Mouse (Mus musculus) CH12.LX (cell line): Measurements from ENCODE around the gene Yap1. TPM values are rescaled to one million over a fixed set of nuclear protein-coding genes. Genes with fewer than 3 reads are reported as not detected.

Experiments
- DNase-seq: peaks from one replicate; pipeline ENCODE4 v3.0.0-alpha.2; 2013; ENCODE audit errors: extremely low read depth
- H3K27ac ChIP-seq: 2 replicates; pipeline ENCODE4 v1.5.1; 2012; ENCODE audit warnings: low read depth, mild to moderate bottlenecking, control low read depth, moderate library complexity; ENCODE audit not compliant: insufficient read depth
- H3K27me3 ChIP-seq: replicated peaks from 2 replicates; pipeline ENCODE3; 2012; ENCODE audit warnings: inconsistent platforms
- H3K36me3 ChIP-seq, 2 experiments: replicated peaks in 1 of 2; 2 replicates each; pipeline versions ENCODE3 to v1.6.1; 2012; ENCODE audit warnings: inconsistent platforms in 1 of 2, low read length in 1 of 2, mild to moderate bottlenecking in 1 of 2, mixed read lengths in 1 of 2, moderate library complexity in 1 of 2; ENCODE audit not compliant: control insufficient read depth in 1 of 2, insufficient read depth in 1 of 2
- H3K4me1 ChIP-seq, 2 experiments: 2 replicates each; pipeline ENCODE4 v1.6.1; 2012; ENCODE audit warnings: inconsistent platforms in 1 of 2, moderate library complexity in 1 of 2; ENCODE audit not compliant: insufficient read depth in 2 of 2, control insufficient read depth in 1 of 2
- H3K4me2 ChIP-seq: 2 replicates; pipeline ENCODE4 v1.6.1; 2012; ENCODE audit warnings: low read depth, mild to moderate bottlenecking, control low read depth; ENCODE audit not compliant: poor library complexity, insufficient read depth, severe bottlenecking
- H3K4me3 ChIP-seq, 3 experiments: fragments of 150-350 bp in 1 of 3; sonication (generic) in 1 of 3; replicated peaks in 1 of 3; 2 replicates each; pipeline versions ENCODE3 to v1.5.1; 2011 to 2012; ENCODE audit warnings: low read depth in 2 of 3, low read length in 2 of 3, mild to moderate bottlenecking in 2 of 3, moderate library complexity in 2 of 3, control low read depth in 1 of 3, improper control_type of control experiment in 1 of 3, inconsistent platforms in 1 of 3, mixed read lengths in 1 of 3; ENCODE audit not compliant: poor library complexity in 1 of 3
- H3K79me2 ChIP-seq: replicated peaks from 2 replicates; pipeline ENCODE4 v1.6.1; 2012; ENCODE audit warnings: mild to moderate bottlenecking, moderate library complexity; ENCODE audit not compliant: control insufficient read depth, poor library complexity, insufficient read depth, severe bottlenecking; ENCODE audit errors: extremely low read depth
- H3K9ac ChIP-seq: 2 replicates; pipeline ENCODE4 v1.6.1; 2012; ENCODE audit warnings: low read depth, mild to moderate bottlenecking, control low read depth, moderate library complexity; ENCODE audit not compliant: insufficient read depth
- H3K9me3 ChIP-seq: replicated peaks from 2 replicates; pipeline ENCODE3; 2012; ENCODE audit warnings: low read length, inconsistent platforms, mixed read lengths
- CHD1 ChIP-seq: IDR thresholded peaks from 2 replicates; pipeline ENCODE4 v1.6.1; 2012; ENCODE audit warnings: low read depth, low read length, improper control_type of control experiment, inconsistent platforms
- CHD2 ChIP-seq: IDR thresholded peaks from 2 replicates; pipeline ENCODE4 v1.6.1; 2011; ENCODE audit warnings: low read length, improper control_type of control experiment
- CTCF ChIP-seq, 2 experiments: IDR thresholded peaks in 1 of 2; conservative IDR thresholded peaks in 1 of 2; 2 replicates each; pipeline ENCODE4 v1.5.1; 2011 to 2012; ENCODE audit warnings: low read depth in 2 of 2, low read length in 2 of 2, improper control_type of control experiment in 1 of 2, inconsistent platforms in 1 of 2, mild to moderate bottlenecking in 1 of 2, moderate library complexity in 1 of 2
- E2F4 ChIP-seq: IDR thresholded peaks from 2 replicates; pipeline ENCODE4 v1.6.1; 2011; ENCODE audit warnings: low read depth, low read length, improper control_type of control experiment; ENCODE audit not compliant: insufficient replicate concordance
- ELF1 ChIP-seq: IDR thresholded peaks from 2 replicates; pipeline ENCODE4 v1.6.1; 2014; ENCODE audit warnings: low read depth, mild to moderate bottlenecking, inconsistent platforms, low read length, improper control_type of control experiment
- EP300 ChIP-seq: IDR thresholded peaks from 2 replicates; pipeline ENCODE4 v1.6.1; 2011; ENCODE audit warnings: low read length, improper control_type of control experiment
- GABPA ChIP-seq: IDR thresholded peaks from 2 replicates; pipeline ENCODE4 v1.6.1; 2012; ENCODE audit warnings: low read depth, low read length, improper control_type of control experiment, inconsistent platforms; ENCODE audit not compliant: insufficient replicate concordance
- HCFC1 ChIP-seq: IDR thresholded peaks from 2 replicates; pipeline ENCODE4 v1.6.1; 2012; ENCODE audit warnings: low read depth, mild to moderate bottlenecking, inconsistent platforms, low read length, improper control_type of control experiment
- IRF4 ChIP-seq: IDR thresholded peaks from 2 replicates; pipeline ENCODE4 v1.6.1; 2014; ENCODE audit warnings: low read depth, mild to moderate bottlenecking, inconsistent platforms, low read length, improper control_type of control experiment
- JUN ChIP-seq: IDR thresholded peaks from 2 replicates; pipeline ENCODE4 v1.6.1; 2011; ENCODE audit warnings: low read depth, mild to moderate bottlenecking, low read length, improper control_type of control experiment, moderate library complexity; ENCODE audit not compliant: insufficient read depth
- MAX ChIP-seq: IDR thresholded peaks from 2 replicates; pipeline ENCODE4 v1.6.1; 2011; ENCODE audit warnings: low read length, improper control_type of control experiment
- MAZ ChIP-seq: IDR thresholded peaks from 2 replicates; pipeline ENCODE4 v1.6.1; 2012; ENCODE audit warnings: low read depth, mild to moderate bottlenecking, inconsistent platforms, low read length, improper control_type of control experiment, moderate library complexity
- MEF2A ChIP-seq: IDR thresholded peaks from 2 replicates; pipeline ENCODE4 v1.6.1; 2014; ENCODE audit warnings: low read depth, mild to moderate bottlenecking, inconsistent platforms, low read length, improper control_type of control experiment, borderline replicate concordance
- MXI1 ChIP-seq: IDR thresholded peaks from 2 replicates; pipeline ENCODE4 v1.6.1; 2011; ENCODE audit warnings: mild to moderate bottlenecking, low read depth, low read length, improper control_type of control experiment
- MYC ChIP-seq: IDR thresholded peaks from 2 replicates; pipeline ENCODE4 v1.6.1; 2011; ENCODE audit warnings: low read depth, mild to moderate bottlenecking, improper control_type of control experiment, low read length
- NELFE ChIP-seq: IDR thresholded peaks from 2 replicates; pipeline ENCODE4 v1.6.1; 2011; ENCODE audit warnings: low read depth, low read length, improper control_type of control experiment
- PAX5 ChIP-seq: IDR thresholded peaks from 2 replicates; pipeline ENCODE4 v1.6.1; 2012; ENCODE audit warnings: low read length, inconsistent platforms, mixed read lengths
- POLR2AphosphoS2 ChIP-seq: IDR thresholded peaks from 2 replicates; pipeline ENCODE4 v1.6.1; 2011; ENCODE audit warnings: low read depth, low read length, improper control_type of control experiment
- RAD21 ChIP-seq: IDR thresholded peaks from 2 replicates; pipeline ENCODE4 v1.6.1; 2011; ENCODE audit warnings: low read depth, mild to moderate bottlenecking, low read length, improper control_type of control experiment, moderate library complexity
- RCOR1 ChIP-seq: conservative IDR thresholded peaks from 2 replicates; pipeline ENCODE4 v1.6.1; 2012; ENCODE audit warnings: low read depth, mild to moderate bottlenecking, inconsistent platforms, low read length, improper control_type of control experiment
- SIN3A ChIP-seq: IDR thresholded peaks from 2 replicates; pipeline ENCODE4 v1.6.1; 2012; ENCODE audit warnings: low read length, improper control_type of control experiment, inconsistent platforms
- SMC3 ChIP-seq: IDR thresholded peaks from 2 replicates; pipeline ENCODE4 v1.6.1; 2011; ENCODE audit warnings: low read depth, low read length, improper control_type of control experiment
- TBP ChIP-seq: conservative IDR thresholded peaks from 2 replicates; pipeline ENCODE4 v1.6.1; 2011; ENCODE audit warnings: low read depth, low read length, improper control_type of control experiment
- TCF12 ChIP-seq: IDR thresholded peaks from 2 replicates; pipeline ENCODE4 v1.6.1; 2014; ENCODE audit warnings: low read depth, mild to moderate bottlenecking, inconsistent platforms, low read length, improper control_type of control experiment
- USF2 ChIP-seq: conservative IDR thresholded peaks from 2 replicates; pipeline ENCODE4 v1.6.1; 2011; ENCODE audit warnings: low read depth, low read length, improper control_type of control experiment
- ZC3H11A ChIP-seq: IDR thresholded peaks from 2 replicates; pipeline ENCODE4 v1.6.1; 2012; ENCODE audit warnings: low read depth, mild to moderate bottlenecking, inconsistent platforms, low read length, improper control_type of control experiment
- ZKSCAN1 ChIP-seq: IDR thresholded peaks from 2 replicates; pipeline ENCODE4 v1.6.1; 2012; ENCODE audit warnings: low read depth, inconsistent platforms, low read length, improper control_type of control experiment, borderline replicate concordance
- ZMIZ1 ChIP-seq: IDR thresholded peaks from 2 replicates; pipeline ENCODE4 v1.6.1; 2012; ENCODE audit warnings: low read depth, mild to moderate bottlenecking, inconsistent platforms, low read length, improper control_type of control experiment
- ZNF384 ChIP-seq: IDR thresholded peaks from 2 replicates; pipeline ENCODE4 v1.6.1; 2012; ENCODE audit warnings: low read depth, low read length, improper control_type of control experiment, inconsistent platforms
- dilution Hi-C: fragments of 300-500 bp; cut with MboI; formaldehyde crosslinking; loops from 2 replicates; pipeline ENCODE4 v1.14.3; 2020; ENCODE audit warnings: low sequenced_read_pairs; ENCODE audit not compliant: extremely low pct_unique_long_range_greater_than_20kb, extremely low pct_ligation_motif_present
- in situ Hi-C: fragments of 300-500 bp; cut with MboI; formaldehyde crosslinking; loops from 3 replicates; pipeline ENCODE4 v1.14.3; 2019; ENCODE audit warnings: low sequenced_read_pairs, low pct_ligation_motif_present, low pct_unique_long_range_greater_than_20kb, mixed read lengths
- polyA plus RNA-seq: library from polyadenylated mRNA; unstranded; fragments of >175 nt; gene quantifications from 2 replicates; pipeline ENCODE4 v1.2.1, GENCODE M21; 2012; ENCODE audit warnings: low read depth; ENCODE audit not compliant: insufficient read length
- total RNA-seq, 2 experiments: library from RNA; depleted of rRNA; stranded (reverse); fragments of 300-350 nt in 1 of 2; fragments of >200 nt in 1 of 2; gene quantifications; 2 replicates each; pipeline ENCODE4 v1.2.3; 2012 to 2014

Yap1 gene
- total and polyA plus RNA-seq, 3 experiments: 0.06 TPM; not detected in 2

GRCm38 (mm10) chr9:7978502-7978901 is 25.9 kb downstream of the Yap1 start:
- H3K9ac ChIP-seq: no peak overlapping the region
- 0 out of 4 replicates have a peak, but pooled peaks cover 0 to 2% of the 10 kb centered on the region in 2 experiments for H3K4me1 ChIP-seq
- H3K79me2 ChIP-seq: no peaks in the 10 kb centered on the region

GRCm38 (mm10) chr9:7977587-7977986 is 26.8 kb downstream of the Yap1 start:
- TF ChIP-seq ZMIZ1 (no peak), ZKSCAN1 (no peak), MAZ (no peak), RCOR1 (no peak), CTCF (conservative IDR thresholded peaks at IDR 0.05 in 1 of 2, IDR thresholded peaks at IDR 0.05 in 1 of 2; ENCODE audit: low read depth in 2 of 2, low read length in 2 of 2) (no peak), ZC3H11A (no peak), SIN3A (no peak), EP300 (no peak), RAD21 (no peak), JUN (no peak), ZNF384 (no peak), HCFC1 (no peak), MXI1 (no peak), CHD1 (no peak), PAX5 (no peak), CHD2 (no peak), IRF4 (no peak), GABPA (no peak)
- Histone ChIP-seq H3K9ac (no peak overlapping the region), H3K4me1 (0 out of 4 replicates have a peak, but pooled peaks cover 0 to 2% of the 10 kb centered on the region in 2 experiments), H3K4me2 (no peak overlapping the region), H3K27ac (no peak overlapping the region), H3K27me3 (no peaks in the 10 kb centered on the region), H3K9me3 (no peaks in the 10 kb centered on the region), H3K4me3 (no peak overlapping the region), H3K79me2 (no peaks in the 10 kb centered on the region), H3K36me3 (no peaks in the 10 kb centered on the region)
- in situ Hi-C loops (no loop called here), dilution Hi-C loops (no loop called here)
- no peak for DNase-seq

More at GRCm38 (mm10) chr9:7978502-7978901, 25.9 kb downstream of the Yap1 start:
- dilution Hi-C loops: no loop called here
- Histone ChIP-seq H3K4me2 (no peak overlapping the region), H3K9me3 (no peaks in the 10 kb centered on the region), H3K36me3 (no peaks in the 10 kb centered on the region), H3K27ac (no peak overlapping the region), H3K4me3 (no peak overlapping the region), H3K27me3 (no peaks in the 10 kb centered on the region)
- peak; percentile 25 for DNase-seq
- in situ Hi-C loops: no loop called here
- no peak for TF ChIP-seq NELFE
- TF ChIP-seq ZKSCAN1: no peak
- TF ChIP-seq USF2: no peak
- TF ChIP-seq ELF1: no peak
- no peak; the same call in 1 of the 2 replicates for TF ChIP-seq ZC3H11A
- TF ChIP-seq POLR2AphosphoS2: no peak
- no peak for TF ChIP-seq E2F4
- no peak for TF ChIP-seq ZNF384
- TF ChIP-seq GABPA: no peak
- peak; percentile 78 for TF ChIP-seq RAD21
- TF ChIP-seq CTCF (conservative IDR thresholded peaks at IDR 0.05 in 1 of 2, IDR thresholded peaks at IDR 0.05 in 1 of 2; ENCODE audit: low read depth in 2 of 2, low read length in 2 of 2): peak; percentile 22 to 77; a peak in 3 of 4 replicates
- TF ChIP-seq ZMIZ1: no peak
- TF ChIP-seq HCFC1: no peak
- peak; percentile 71 for TF ChIP-seq MYC
- TF ChIP-seq MEF2A: no peak
- TF ChIP-seq IRF4: no peak
- TF ChIP-seq TCF12: no peak
- 0 out of 2 replicates have a peak, but pooled peaks have one; percentile 12 for TF ChIP-seq MAX
- no peak for TF ChIP-seq TBP
- peak; percentile 82 for TF ChIP-seq SMC3
